Mouse (Mus musculus): ENCODE results near the gene P2ry13.

- no peak for TF ChIP-seq CTCF (IDR thresholded peaks at IDR 0.05; ENCODE audit: low read depth)
- no peak for TF ChIP-seq EP300 (IDR thresholded peaks at IDR 0.05; ENCODE audit: low read depth)
Observed at GRCm38 (mm10) chr3:59176871-59177270, 33.8 kb downstream of the P2ry13 start.

Data from heart, postnatal 0 days (tissue).